Mouse (Mus musculus) heart, adult 2 months (tissue): Measurements from ENCODE around the gene Agbl5. TPM values are rescaled to one million over a fixed set of nuclear protein-coding genes. Genes with fewer than 3 reads are reported as not detected.

Experiments used
- DNase-seq, 2 experiments: peaks; one replicate each; pipeline ENCODE4 v3.0.0; 2021
- H3K27ac ChIP-seq: fragments of 200-600 bp; 2 replicates; pipeline ENCODE4 v1.8.1; 2022
- H3K27me3 ChIP-seq: fragments of 200-500 bp; 2 replicates; pipeline ENCODE4 v1.6.1; 2012; ENCODE audit warnings: mild to moderate bottlenecking, low read length, inconsistent platforms, mixed read lengths; ENCODE audit not compliant: control insufficient read depth, insufficient read depth
- H3K36me3 ChIP-seq: fragments of 200-500 bp; 2 replicates; pipeline ENCODE4 v1.6.1; 2012; ENCODE audit warnings: low read length, inconsistent platforms; ENCODE audit not compliant: control insufficient read depth, insufficient read depth
- H3K4me1 ChIP-seq: fragments of 200-500 bp; 2 replicates; pipeline ENCODE4 v1.6.1; 2011; ENCODE audit warnings: low read length; ENCODE audit not compliant: control insufficient read depth, insufficient read depth
- H3K4me3 ChIP-seq: fragments of 200-600 bp; 2 replicates; pipeline ENCODE4 v1.8.1; 2022
- H3K79me2 ChIP-seq: fragments of 200-500 bp; replicated peaks from 2 replicates; pipeline ENCODE4 v1.6.1; 2012; ENCODE audit warnings: mild to moderate bottlenecking, inconsistent platforms, low read length, moderate library complexity, mixed read lengths; ENCODE audit not compliant: control insufficient read depth, insufficient read depth
- H3K9ac ChIP-seq: fragments of 200-500 bp; 2 replicates; pipeline ENCODE4 v1.6.1; 2012; ENCODE audit warnings: low read depth, mild to moderate bottlenecking, control low read depth, inconsistent platforms, low read length, mixed read lengths
- CTCF ChIP-seq: fragments of 200-600 bp; IDR thresholded peaks from 2 replicates; pipeline ENCODE4 v1.8.1; 2022; ENCODE audit warnings: antibody characterized with exemption, mild to moderate bottlenecking, moderate library complexity
- EP300 ChIP-seq: fragments of 200-500 bp; IDR thresholded peaks from 2 replicates; pipeline ENCODE4 v1.6.1; 2011; ENCODE audit warnings: low read depth, low read length, control low read depth; ENCODE audit not compliant: insufficient read depth
- POLR2A ChIP-seq: fragments of 200-500 bp; IDR thresholded peaks from 2 replicates; pipeline ENCODE4 v1.6.1; 2011; ENCODE audit warnings: mild to moderate bottlenecking, low read depth, low read length, control low read depth; ENCODE audit not compliant: insufficient read depth
- WGBS: fragments of 180-500 bp; shearing (Covaris S2); methylation state at CpG from one replicate; pipeline ENCODE4 v1.1.7; 2018; 5-methylcytosine and 5-hydroxymethylcytosine counted together
- intact Hi-C: fragments of 180-260 bp; cut with DNase I; formaldehyde crosslinking; loops from one replicate; pipeline ENCODE4 v1.15.1; 2025
- polyA plus RNA-seq: library from polyadenylated mRNA; depleted of rRNA; stranded (reverse); fragments of >200 nt; gene quantifications from 2 replicates; pipeline ENCODE4 v1.2.3, GENCODE M21; 2012
- total RNA-seq, 2 experiments: library from RNA; stranded (reverse); gene quantifications; 2 replicates each; pipeline ENCODE4 v1.2.3; 2021

Agbl5 gene
- total and polyA plus RNA-seq, 3 experiments: 4.3 to 8.7 (median 4.8) TPM

DNA sequence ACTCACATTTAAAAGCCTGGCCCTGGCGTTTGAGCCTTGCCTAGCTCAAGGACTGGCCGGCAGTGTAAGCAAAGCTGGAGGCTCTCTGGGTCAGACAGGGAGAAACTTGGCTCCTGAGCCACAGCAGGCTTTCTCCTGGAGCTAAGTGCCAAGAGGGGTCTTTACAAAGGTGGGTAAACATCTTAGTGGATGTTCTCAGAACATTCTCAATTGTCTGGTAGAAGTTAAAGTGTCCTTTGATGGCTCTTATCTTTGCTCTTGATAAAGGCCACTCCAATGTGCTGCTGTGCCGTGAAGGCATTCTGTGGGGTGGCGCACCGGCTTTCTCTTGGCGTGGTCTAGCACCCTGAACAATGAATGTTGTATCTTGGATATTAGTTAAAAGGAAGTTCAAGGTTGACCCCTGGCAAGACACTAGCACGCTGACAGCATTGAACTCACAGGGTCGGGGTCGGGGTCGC lies 34.1 kb downstream of the Agbl5 start:
- intact Hi-C loops: loop anchor here (5.0 kb wide), 2 partner anchors 40 to 125 kb away; partner anchors contain the start of genes Atraid, Preb and Slc5a6
- H3K27me3 ChIP-seq: no peaks in the 10 kb centered on the region
- no peaks in the 10 kb centered on the region for H3K79me2 ChIP-seq
- H3K4me1 ChIP-seq: peaks cover 1% of the 10 kb centered on the region
- no peak for TF ChIP-seq EP300
- TF ChIP-seq CTCF: no peak
- no peak for TF ChIP-seq POLR2A
- no peak for DNase-seq
- H3K27ac ChIP-seq: no peak overlapping the region; the same call in 1 of the 2 replicates
- H3K9ac ChIP-seq: no peak overlapping the region
- 51% methylated on average over 10 of the region's 10 CpGs for WGBS
- H3K36me3 ChIP-seq: no peaks in the 10 kb centered on the region
- H3K4me3 ChIP-seq: no peak overlapping the region

DNA sequence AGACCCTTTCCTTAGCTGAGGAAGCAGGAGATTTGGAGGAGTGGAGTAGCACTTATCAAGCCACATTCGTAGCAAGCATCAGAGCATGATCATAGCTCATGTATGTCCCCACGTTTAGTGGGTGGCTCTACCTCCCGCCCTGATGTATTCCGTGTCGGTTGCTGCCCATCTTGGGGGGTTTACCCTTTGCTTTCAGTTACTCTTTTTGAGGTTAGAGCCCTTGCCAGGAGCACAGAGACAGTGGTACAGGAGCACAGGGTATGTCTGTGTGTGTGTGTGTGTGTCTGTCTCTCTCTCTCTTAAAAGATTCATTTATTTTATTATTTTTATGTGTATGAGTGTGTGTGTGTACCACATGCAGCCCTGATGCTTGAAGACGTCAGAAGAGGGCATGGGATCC lies 34.6 kb downstream of the Agbl5 start:
- H3K27ac ChIP-seq: no peak overlapping the region
- H3K4me3 ChIP-seq: no peak overlapping the region
- TF ChIP-seq EP300 (no peak), POLR2A (no peak), CTCF (no peak)
- no peaks in the 10 kb centered on the region for H3K79me2 ChIP-seq
- intact Hi-C loops: loop anchor here (5.0 kb wide), 2 partner anchors 39 to 124 kb away; partner anchors contain the start of genes Atraid, Preb and Slc5a6
- 79% methylated on average over 6 of the region's 6 CpGs for WGBS
- no peaks in the 10 kb centered on the region for H3K36me3 ChIP-seq
- peaks cover 1% of the 10 kb centered on the region for H3K4me1 ChIP-seq
- no peaks in the 10 kb centered on the region for H3K27me3 ChIP-seq
- no peak for DNase-seq
- no peak overlapping the region for H3K9ac ChIP-seq

DNA sequence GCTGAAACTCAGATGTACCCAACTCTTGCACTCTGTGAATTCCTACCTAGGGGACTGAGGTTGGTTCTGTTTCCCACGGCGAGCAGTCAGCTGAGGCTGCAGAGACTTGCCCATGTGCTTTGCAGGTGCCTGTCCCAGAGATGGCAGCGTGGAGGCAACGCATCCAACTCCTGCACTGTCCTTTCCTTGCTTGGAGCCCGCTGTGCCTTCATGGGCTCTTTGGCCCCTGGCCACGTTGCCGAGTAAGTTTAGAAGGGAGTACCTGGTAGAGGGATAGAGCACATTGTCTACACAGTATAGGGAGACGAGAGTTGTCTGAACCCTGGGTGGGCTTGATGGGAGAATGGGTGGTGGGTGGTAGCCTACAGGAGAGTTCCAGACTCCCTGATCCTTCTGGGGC lies 36.1 kb downstream of the Agbl5 start:
- no peak for DNase-seq
- 81% methylated on average over 8 of the region's 8 CpGs for WGBS
- H3K4me1 ChIP-seq: peaks cover 1% of the 10 kb centered on the region
- no peak overlapping the region for H3K27ac ChIP-seq
- H3K36me3 ChIP-seq: no peaks in the 10 kb centered on the region
- H3K79me2 ChIP-seq: no peaks in the 10 kb centered on the region
- H3K9ac ChIP-seq: no peak overlapping the region
- H3K4me3 ChIP-seq: no peak overlapping the region
- H3K27me3 ChIP-seq: no peaks in the 10 kb centered on the region
- intact Hi-C loops: loop anchor here (5.0 kb wide), 2 partner anchors 38 to 123 kb away; partner anchors contain the start of genes Atraid, Preb and Slc5a6
- no peak for TF ChIP-seq CTCF
- no peak for TF ChIP-seq EP300
- no peak for TF ChIP-seq POLR2A

GRCm38 (mm10) chr5:30925217-30925616 lies 36.7 kb downstream of the Agbl5 start:
- H3K27ac ChIP-seq: no peak overlapping the region
- intact Hi-C loops: no loop called here
- WGBS: 95% methylated on average over 5 of the region's 5 CpGs
- no peaks in the 10 kb centered on the region for H3K36me3 ChIP-seq
- H3K4me3 ChIP-seq: no peak overlapping the region
- no peak overlapping the region for H3K9ac ChIP-seq
- no peak for DNase-seq
- peaks cover 2% of the 10 kb centered on the region for H3K4me1 ChIP-seq
- no peaks in the 10 kb centered on the region for H3K27me3 ChIP-seq
- TF ChIP-seq CTCF: no peak
- no peak for TF ChIP-seq EP300
- no peak for TF ChIP-seq POLR2A
- H3K79me2 ChIP-seq: no peaks in the 10 kb centered on the region

DNA sequence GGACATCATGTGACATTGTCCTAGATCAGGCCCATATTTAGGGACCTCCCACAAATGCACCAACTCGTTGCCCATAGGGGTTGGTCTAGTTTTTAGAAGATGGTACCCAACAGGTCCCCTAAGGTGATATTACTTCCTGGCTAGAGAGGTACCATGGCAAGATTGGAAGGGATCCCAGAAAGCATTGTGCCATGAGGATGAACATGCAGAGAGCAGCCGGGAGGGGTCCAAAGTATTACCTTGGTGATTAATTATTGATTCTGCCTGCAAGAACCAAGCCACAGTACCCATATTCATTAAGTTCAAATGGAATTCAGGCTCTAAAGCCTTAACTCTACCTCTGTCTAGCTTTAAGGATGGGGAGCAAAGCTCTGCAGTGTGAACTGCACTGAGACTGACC lies 37.6 kb downstream of the Agbl5 start:
- DNase-seq: no peak
- TF ChIP-seq EP300 (no peak), POLR2A (no peak), CTCF (no peak)

DNA sequence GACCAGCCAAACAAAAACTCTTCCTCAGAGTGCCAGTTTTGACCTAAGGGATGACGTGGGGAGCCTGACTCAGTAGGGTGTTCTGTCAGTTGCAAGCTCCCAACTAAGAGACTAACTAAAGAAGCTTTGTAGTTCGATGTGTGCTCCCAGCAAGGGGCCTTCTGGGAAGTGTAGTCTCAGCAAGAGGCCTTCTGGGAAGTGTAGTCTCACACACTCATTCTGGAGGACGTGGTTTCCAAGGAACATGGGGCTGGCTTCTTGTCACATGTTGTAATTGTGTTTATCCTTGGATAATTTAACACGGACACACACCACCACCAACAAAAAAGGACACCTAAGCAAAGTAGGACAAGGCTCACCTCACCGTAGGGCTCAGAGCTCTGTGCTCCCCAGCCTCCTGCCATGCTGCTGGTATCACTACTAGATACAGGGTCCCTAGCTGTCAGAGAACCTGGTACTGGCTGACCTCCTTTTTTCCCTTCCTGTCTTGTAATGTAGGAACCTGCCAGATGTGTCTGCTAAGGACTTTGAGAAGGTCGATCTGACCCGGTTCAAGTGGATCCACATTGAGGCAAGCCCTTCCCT lies 39.5 kb downstream of the Agbl5 start:
- 43% methylated on average over 7 of the region's 7 CpGs for WGBS
- H3K36me3 ChIP-seq: no peaks in the 10 kb centered on the region
- H3K79me2 ChIP-seq: no peaks in the 10 kb centered on the region
- intact Hi-C loops: no loop called here
- H3K9ac ChIP-seq: no peak overlapping the region
- no peak for TF ChIP-seq EP300
- no peak for TF ChIP-seq CTCF
- H3K27me3 ChIP-seq: no peaks in the 10 kb centered on the region
- peaks cover 1% of the 10 kb centered on the region; the same call in 1 of the 2 replicates for H3K4me1 ChIP-seq
- no peak overlapping the region for H3K4me3 ChIP-seq
- DNase-seq: no peak
- no peak overlapping the region for H3K27ac ChIP-seq

More for the DNA sequence above, 37.6 kb downstream of the Agbl5 start:
- peaks cover 3% of the 10 kb centered on the region for H3K4me1 ChIP-seq
- H3K4me3 ChIP-seq: no peak overlapping the region
- intact Hi-C loops: no loop called here
- no peaks in the 10 kb centered on the region for H3K79me2 ChIP-seq
- no peaks in the 10 kb centered on the region for H3K27me3 ChIP-seq
- no peaks in the 10 kb centered on the region for H3K36me3 ChIP-seq
- no peak overlapping the region for H3K9ac ChIP-seq
- whole genome bisulfite sequencing: 71% methylated on average over 2 of the region's 2 CpGs
- H3K27ac ChIP-seq: no peak overlapping the region
